Mouse (Mus musculus) lung, adult 2 months (tissue): ENCODE data around the gene Gm17402. TPM values are rescaled to one million over a fixed set of nuclear protein-coding genes. Genes with fewer than 3 reads are reported as not detected.

ENCODE experiments used
- DNase-seq: peaks from one replicate; pipeline ENCODE4 v3.0.0; 2022
- H3K4me1 ChIP-seq: fragments of 200-500 bp; 2 replicates; pipeline ENCODE4 v1.6.1; 2011; ENCODE audit warnings: low read length; ENCODE audit not compliant: control insufficient read depth, insufficient read depth
- H3K4me3 ChIP-seq: fragments of 200-500 bp; replicated peaks from 2 replicates; pipeline ENCODE3; 2011; ENCODE audit warnings: low read depth, mild to moderate bottlenecking, control low read depth, low read length; ENCODE audit errors: extremely low read depth
- CTCF ChIP-seq: fragments of 200-500 bp; IDR thresholded peaks from 2 replicates; pipeline ENCODE4 v1.5.1; 2011; ENCODE audit warnings: mild to moderate bottlenecking, low read length, control low read depth; ENCODE audit not compliant: insufficient read depth
- POLR2A ChIP-seq: fragments of 200-500 bp; IDR thresholded peaks from 2 replicates; pipeline ENCODE4 v1.6.1; 2011; ENCODE audit warnings: low read depth, mild to moderate bottlenecking, control low read depth, low read length, borderline replicate concordance; ENCODE audit errors: extremely low read depth
- WGBS: fragments of 180-500 bp; shearing (Covaris S2); methylation state at CpG from one replicate; pipeline ENCODE4 v1.1.7; 2018; 5-methylcytosine and 5-hydroxymethylcytosine counted together
- polyA plus RNA-seq: library from polyadenylated mRNA; depleted of rRNA; stranded (reverse); fragments of >200 nt; gene quantifications from 2 replicates; pipeline ENCODE4 v1.2.3, GENCODE M21; 2012; rRNA removed

The Gm17402 gene
- polyA plus RNA-seq, 1 experiment, result not detected

DNA sequence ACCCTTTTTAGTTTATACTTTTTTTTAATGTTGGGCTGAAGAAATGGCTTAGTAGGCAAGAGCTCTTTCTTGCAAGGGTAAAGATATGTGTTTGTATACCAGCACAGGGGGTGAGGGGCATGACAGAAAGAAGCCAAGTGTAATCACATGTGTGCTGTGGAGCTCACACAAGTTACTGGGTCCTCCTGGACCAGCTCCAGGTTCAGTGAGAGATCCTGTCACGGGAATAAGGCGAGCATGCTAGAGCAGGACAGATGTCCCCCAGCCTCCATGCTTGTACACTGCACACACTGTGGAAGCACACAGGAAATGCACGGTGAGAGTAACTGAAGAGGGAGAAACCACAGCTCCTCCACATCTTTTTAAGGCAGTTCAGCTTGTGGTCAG lies 22.2 kb downstream of the Gm17402 start:
- 87% methylated on average over 3 of the region's 3 CpGs for WGBS
- H3K4me3 ChIP-seq, result no peak overlapping the region
- H3K4me1 ChIP-seq, result no peaks in the 10 kb centered on the region
- TF ChIP-seq POLR2A (no peak), CTCF (no peak)
- no peak for DNase-seq

DNA sequence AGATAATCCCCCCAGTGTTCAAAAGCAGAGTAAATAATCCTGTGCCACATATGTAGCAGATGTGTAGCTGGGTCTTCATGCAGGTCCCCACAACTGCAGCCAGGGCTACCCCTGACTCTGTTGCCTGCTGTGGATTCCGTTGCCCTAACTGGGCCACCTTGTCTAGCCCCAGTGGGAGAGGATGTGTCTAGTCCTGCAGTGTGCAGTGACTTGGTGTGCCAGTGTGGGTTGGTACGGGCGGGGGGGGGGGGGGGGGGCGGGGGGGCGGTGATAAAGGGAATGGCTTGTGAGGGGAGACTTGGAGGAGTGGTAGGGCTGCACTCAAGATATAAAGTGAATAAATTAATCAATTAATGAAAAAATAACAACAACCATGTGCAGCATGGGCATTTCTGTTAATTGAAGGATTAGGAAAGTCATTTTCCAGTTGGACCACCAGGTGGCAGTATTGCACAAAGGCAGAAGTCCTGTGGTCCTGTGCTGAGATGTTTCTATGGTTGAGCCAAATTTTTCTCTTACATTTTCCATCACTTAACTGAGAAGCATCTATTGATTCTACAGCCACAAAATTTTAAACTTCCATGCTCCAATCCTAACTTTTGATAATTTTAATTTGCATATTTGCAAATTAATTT lies 22.7 kb downstream of the Gm17402 start:
- no peaks in the 10 kb centered on the region for H3K4me1 ChIP-seq
- WGBS, result 16% methylated on average over 3 of the region's 5 CpGs
- DNase-seq, result no peak
- no peak overlapping the region for H3K4me3 ChIP-seq
- TF ChIP-seq POLR2A (no peak), CTCF (peak; percentile 56; the same call in 1 of the 2 replicates)

DNA sequence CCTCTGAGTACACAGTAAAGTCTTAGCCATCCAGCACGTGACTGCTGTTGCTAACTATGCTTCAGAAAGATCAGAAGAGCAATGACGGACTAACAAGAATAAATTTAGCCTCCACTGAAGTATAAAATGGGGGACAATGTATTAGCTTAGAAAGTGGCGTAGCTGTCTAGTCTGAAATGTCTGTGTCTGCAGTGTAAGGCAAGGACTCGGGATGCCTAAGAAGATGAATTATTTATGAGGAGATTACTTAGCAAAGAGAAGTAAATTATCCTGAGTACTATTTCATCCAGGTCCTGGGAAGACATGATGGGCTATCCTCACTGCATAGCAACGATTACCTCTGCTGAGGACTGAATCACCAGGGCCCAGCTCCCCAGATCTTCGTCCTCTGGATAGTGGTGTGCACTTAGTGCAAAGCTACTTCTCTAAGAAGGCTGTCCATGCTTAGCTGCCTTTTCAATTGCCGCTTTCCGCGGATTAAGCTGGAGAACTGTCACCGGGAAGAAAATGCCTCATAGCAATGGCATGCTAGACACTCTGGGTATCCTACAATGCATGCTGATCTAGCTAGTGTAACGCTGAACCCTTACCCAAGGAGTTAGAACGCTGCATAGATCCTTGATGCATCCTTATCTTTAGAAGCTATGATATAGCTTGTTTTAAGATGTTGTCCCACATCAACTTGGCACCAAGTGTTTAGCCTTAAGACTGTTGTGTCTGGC lies 23.4 kb downstream of the Gm17402 start:
- Histone ChIP-seq H3K4me1 (no peaks in the 10 kb centered on the region), H3K4me3 (no peak overlapping the region)
- TF ChIP-seq CTCF (no peak), POLR2A (no peak)
- no peak for DNase-seq
- WGBS, result 79% methylated on average over 12 of the region's 12 CpGs

DNA sequence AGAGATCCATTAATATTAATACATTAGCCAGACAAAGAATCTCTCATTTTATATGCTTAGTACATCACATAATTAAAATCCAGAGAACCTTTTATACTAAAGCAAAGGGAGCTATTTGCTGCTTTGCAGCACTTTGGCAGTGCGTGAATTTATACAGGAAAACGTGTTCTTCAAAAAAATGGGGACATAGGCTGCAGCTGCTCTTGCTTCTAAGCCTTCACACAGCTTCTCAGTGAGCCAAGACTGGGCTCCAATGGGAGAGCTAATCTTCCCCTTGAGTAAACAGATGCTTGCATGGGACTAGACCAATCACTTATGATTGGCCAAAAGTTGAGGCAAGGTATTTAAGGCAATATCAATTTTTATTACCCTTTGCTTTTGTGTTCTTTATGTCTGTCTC lies 28.3 kb downstream of the Gm17402 start:
- DNase-seq, result no peak
- WGBS, result 82% methylated on average over 2 of the region's 2 CpGs

DNA sequence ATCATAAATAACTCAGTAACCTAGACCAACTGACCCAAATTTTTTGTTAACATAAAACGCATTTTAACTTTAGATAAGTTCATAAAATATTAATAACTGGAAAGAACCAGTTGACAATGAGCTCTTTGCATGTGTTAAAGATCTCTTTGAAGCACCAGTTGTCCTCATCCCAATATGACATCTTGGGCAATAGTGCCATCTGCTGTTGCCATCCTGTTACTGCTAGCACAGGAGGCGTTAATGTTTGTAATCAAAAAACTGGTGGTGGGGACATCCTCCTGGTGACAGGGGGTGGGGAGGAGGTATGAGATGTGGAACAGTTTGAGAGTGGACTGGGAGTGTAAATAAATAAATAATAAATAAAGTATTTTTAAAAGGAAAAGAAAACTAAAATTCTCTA lies 30.4 kb downstream of the Gm17402 start:
- 12% methylated on average over 2 of the region's 2 CpGs for WGBS
- Histone ChIP-seq H3K4me3 (no peak overlapping the region), H3K4me1 (no peaks in the 10 kb centered on the region)
- TF ChIP-seq POLR2A, result no peak
- peak; percentile 36; the same call in 1 of the 2 replicates for TF ChIP-seq CTCF
- DNase-seq, result peak; percentile 30

More for the DNA sequence above, 28.3 kb downstream of the Gm17402 start:
- TF ChIP-seq POLR2A, result no peak
- no peak for TF ChIP-seq CTCF
- Histone ChIP-seq H3K4me1 (no peaks in the 10 kb centered on the region), H3K4me3 (no peak overlapping the region)

DNA sequence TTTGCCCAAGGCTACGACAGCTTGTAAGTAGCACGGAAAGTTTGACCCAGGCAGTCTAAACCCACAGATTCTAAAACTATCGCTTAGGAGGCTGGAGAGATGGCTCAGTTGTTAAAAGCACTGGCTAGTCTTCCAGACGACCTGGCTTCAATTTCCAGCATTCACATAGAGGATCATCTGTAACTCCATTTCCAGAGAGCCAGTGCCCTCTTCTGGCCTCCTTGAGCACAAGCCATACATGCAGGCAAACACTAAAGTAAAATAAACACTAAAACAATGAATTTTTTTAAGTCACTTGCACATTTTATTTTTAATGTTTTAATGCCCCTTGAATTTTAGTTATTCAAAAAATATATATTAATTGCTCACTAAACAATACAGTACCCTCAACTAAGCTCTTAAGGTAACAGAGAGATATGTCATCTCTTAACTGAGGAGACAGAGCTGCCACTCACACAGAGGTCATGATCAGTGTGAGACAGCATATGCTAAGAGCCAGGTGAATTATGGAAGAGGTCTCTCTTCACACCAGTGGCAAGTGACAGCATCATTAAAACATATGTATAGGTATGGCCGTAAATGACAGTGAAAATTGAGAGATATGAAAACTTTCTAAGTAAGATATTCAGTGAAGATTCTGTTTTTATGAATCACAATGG lies 31.8 kb downstream of the Gm17402 start:
- TF ChIP-seq POLR2A (no peak), CTCF (no peak)
- DNase-seq, result no peak
- Histone ChIP-seq H3K4me1 (no peaks in the 10 kb centered on the region), H3K4me3 (no peak overlapping the region)
- WGBS, result 60% methylated on average over 5 of the region's 5 CpGs

DNA sequence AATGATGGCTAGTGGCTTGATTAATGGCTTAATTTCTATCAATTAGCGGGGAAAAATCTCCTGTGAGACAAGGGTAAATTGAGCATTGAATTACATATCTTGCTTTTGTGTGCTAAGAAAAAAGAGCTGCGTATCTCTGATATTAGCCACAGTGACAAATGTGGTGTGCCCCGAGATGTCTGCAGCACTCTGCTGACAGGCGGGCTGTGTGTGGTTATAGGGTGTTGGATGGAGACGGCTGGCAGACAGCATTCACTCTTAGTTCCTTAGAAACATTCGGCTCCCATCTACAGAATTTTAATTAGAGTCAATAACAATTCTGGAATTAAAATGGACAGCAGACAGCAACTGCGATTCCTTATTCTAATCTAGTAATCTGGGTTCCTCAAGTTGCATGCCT lies 34.0 kb downstream of the Gm17402 start:
- Histone ChIP-seq H3K4me3 (no peak overlapping the region), H3K4me1 (no peaks in the 10 kb centered on the region)
- no peak for DNase-seq
- 74% methylated on average over 7 of the region's 7 CpGs for WGBS
- no peak for TF ChIP-seq CTCF
- no peak for TF ChIP-seq POLR2A

DNA sequence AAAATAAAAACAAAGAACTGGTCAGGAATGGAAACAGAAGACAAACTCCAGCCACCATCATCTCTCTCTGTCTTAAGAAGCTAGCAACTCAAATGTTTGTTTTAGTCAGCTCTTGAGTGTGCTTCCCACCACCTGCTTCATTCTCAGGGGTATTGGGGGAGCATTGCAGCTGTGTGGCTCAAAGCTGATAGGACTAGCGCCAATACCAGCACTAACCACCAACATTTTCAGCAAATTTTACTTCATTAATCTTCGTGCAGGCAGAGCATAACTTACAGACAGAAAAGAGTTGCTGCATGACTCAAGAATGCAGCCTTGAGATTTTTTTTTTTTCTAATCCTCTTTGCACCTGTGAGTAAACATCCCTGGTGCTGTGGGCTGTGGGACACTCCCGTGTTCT lies 35.4 kb downstream of the Gm17402 start:
- WGBS, result 50% methylated on average over 3 of the region's 3 CpGs
- H3K4me3 ChIP-seq, result no peak overlapping the region
- H3K4me1 ChIP-seq, result no peaks in the 10 kb centered on the region
- no peak for TF ChIP-seq CTCF
- TF ChIP-seq POLR2A, result no peak
- no peak for DNase-seq

DNA sequence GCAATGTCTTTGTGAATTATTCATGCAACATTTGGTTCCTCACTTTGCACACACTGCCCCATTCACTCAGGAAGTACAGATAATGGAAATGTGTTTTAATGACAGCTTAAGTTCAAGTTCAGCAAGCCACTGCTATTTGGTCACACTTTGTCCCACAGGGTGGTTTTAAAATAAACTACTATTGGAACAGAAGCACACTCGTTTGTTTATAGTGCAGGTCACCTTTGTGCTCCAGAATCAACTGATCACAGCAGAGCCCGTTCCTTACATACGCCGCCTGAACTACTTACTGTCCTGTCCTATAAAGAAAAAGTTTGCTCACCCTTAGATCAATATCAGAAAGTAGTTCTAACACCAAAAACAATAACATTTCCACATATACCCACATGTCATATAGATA lies 52.5 kb downstream of the Gm17402 start:
- WGBS, result 70% methylated on average over 4 of the region's 4 CpGs

More for the DNA sequence above, 52.5 kb downstream of the Gm17402 start:
- Histone ChIP-seq H3K4me1 (no peaks in the 10 kb centered on the region), H3K4me3 (no peak overlapping the region)
- no peak for DNase-seq
- TF ChIP-seq POLR2A (no peak), CTCF (no peak)

Other genes with a start within 250 kb of the Gm17402 start
- gene Mlf1, start 1.1 kb downstream of the Gm17402 start, polyA plus RNA-seq, result 4.6 and 6.8 TPM in 2 replicates
- gene Gfm1, start 54.9 kb upstream of the Gm17402 start, polyA plus RNA-seq, result 9.5 and 13.6 TPM in 2 replicates
- gene Lxn, start 88.8 kb upstream of the Gm17402 start, polyA plus RNA-seq, result 82.6 and 99.1 TPM in 2 replicates
- 1.1 and 2.3 TPM in 2 replicates for gene Rarres1, start 140.4 kb upstream of the Gm17402 start, polyA plus RNA-seq
- 45.2 and 47.6 TPM in 2 replicates for gene Mfsd1, start 207.6 kb upstream of the Gm17402 start, polyA plus RNA-seq